Mouse (Mus musculus) bone marrow macrophage, adult 2 months (primary cell): ENCODE results near the gene Gpr87. TPM values are rescaled to one million over a fixed set of nuclear protein-coding genes. Genes with fewer than 3 reads are reported as not detected.

Experiments used
- H3K27ac ChIP-seq: 2 replicates; pipeline ENCODE4 v1.5.1; 2012; ENCODE audit warnings: low read depth, low read length; ENCODE audit not compliant: insufficient read depth
- H3K4me1 ChIP-seq: 2 replicates; pipeline ENCODE4 v1.6.1; 2012; ENCODE audit warnings: low read length; ENCODE audit not compliant: control insufficient read depth, insufficient read depth
- H3K4me3 ChIP-seq: 2 replicates; pipeline ENCODE4 v1.5.1; 2012; ENCODE audit warnings: mild to moderate bottlenecking, low read length, moderate library complexity; ENCODE audit not compliant: insufficient read depth
- CTCF ChIP-seq: IDR thresholded peaks from 2 replicates; pipeline ENCODE4 v1.5.1; 2012; ENCODE audit warnings: low read depth, mild to moderate bottlenecking, low read length, moderate library complexity
- POLR2A ChIP-seq: IDR thresholded peaks from 2 replicates; pipeline ENCODE4 v1.6.1; 2012; ENCODE audit warnings: mild to moderate bottlenecking, low read depth, low read length, borderline replicate concordance
- polyA plus RNA-seq: library from polyadenylated mRNA; stranded (reverse); fragments of >200 nt; gene quantifications from 2 replicates; pipeline ENCODE4 v1.2.4, GENCODE M21; 2012; ENCODE audit not compliant: missing spikeins, insufficient read depth, insufficient read length

Gene Gpr87
- polyA plus RNA-seq, 1 experiment = not detected

GRCm38 (mm10) chr3:59212404-59212803 lies 17.5 kb upstream of the Gpr87 start:
- Histone ChIP-seq H3K4me1 (peaks cover 47% of the 10 kb centered on the region), H3K27ac (peak overlapping the region; percentile 77), H3K4me3 (no peak overlapping the region)

GRCm38 (mm10) chr3:59211784-59212183 lies 16.9 kb upstream of the Gpr87 start:
- Histone ChIP-seq H3K4me1 (peaks cover 50% of the 10 kb centered on the region), H3K4me3 (peak overlapping the region; percentile 44), H3K27ac (peak overlapping the region; percentile 94)
- TF ChIP-seq POLR2A = no peak
- TF ChIP-seq CTCF = no peak

More at GRCm38 (mm10) chr3:59212404-59212803, 17.5 kb upstream of the Gpr87 start:
- TF ChIP-seq CTCF = no peak
- TF ChIP-seq POLR2A = no peak

DNA sequence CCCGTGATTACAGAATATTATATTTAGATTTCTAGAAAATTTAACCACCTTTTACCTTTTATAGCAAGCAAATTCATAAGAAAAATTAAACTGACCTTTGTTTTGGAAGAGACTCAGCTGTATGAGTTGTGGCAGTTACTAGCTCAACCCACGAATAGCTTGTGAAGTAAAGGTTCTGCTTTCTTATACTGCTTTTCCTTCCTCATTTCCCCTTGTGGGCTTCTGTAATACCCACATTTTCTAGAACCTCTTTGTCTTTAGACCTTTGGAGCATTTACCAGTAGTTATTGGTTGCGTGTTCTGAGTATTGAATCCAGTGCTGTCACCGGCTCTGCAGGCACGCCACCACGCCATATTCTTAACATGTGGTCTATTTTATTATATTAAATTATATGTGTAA lies 15.8 kb upstream of the Gpr87 start, which contains the start of gene P2ry13:
TSS of gene P2ry13 (minus strand) at position 156 of the 400 bp plus-strand sequence.
- TF ChIP-seq POLR2A (no peak), CTCF (no peak)
- Histone ChIP-seq H3K4me3 (peak within 1 kb of the TSS; percentile 44), H3K27ac (peak within 1 kb of the TSS; percentile 94), H3K4me1 (peaks cover 59% of the 10 kb centered on the region)

GRCm38 (mm10) chr3:59210089-59210488 lies 15.2 kb upstream of the Gpr87 start:
- peak overlapping the region; percentile 94 for H3K27ac ChIP-seq
- H3K4me1 ChIP-seq = peaks cover 65% of the 10 kb centered on the region
- TF ChIP-seq CTCF (no peak), POLR2A (no peak)
- peak overlapping the region; percentile 43 for H3K4me3 ChIP-seq

GRCm38 (mm10) chr3:59208650-59209548 lies 14.0 kb upstream of the Gpr87 start:
- TF ChIP-seq CTCF (no peak), POLR2A (no peak)
- Histone ChIP-seq H3K4me1 (peaks cover 77% of the 10 kb centered on the region), H3K4me3 (peak overlapping the region; percentile 26; the same call in 1 of the 2 replicates), H3K27ac (peak overlapping the region; percentile 84)

GRCm38 (mm10) chr3:59205941-59206340 lies 11.0 kb upstream of the Gpr87 start:
- TF ChIP-seq CTCF (no peak), POLR2A (no peak)
- H3K4me1 ChIP-seq = peaks cover 69% of the 10 kb centered on the region
- peak overlapping the region; percentile 87 for H3K27ac ChIP-seq
- H3K4me3 ChIP-seq = no peak overlapping the region

- H3K4me1 ChIP-seq = peaks cover 62% of the 10 kb centered on the region
- peak overlapping the region; percentile 87 for H3K27ac ChIP-seq
- TF ChIP-seq CTCF = no peak
- no peak for TF ChIP-seq POLR2A
- H3K4me3 ChIP-seq = no peak overlapping the region
These were observed 10.0 kb upstream of the Gpr87 start for GRCm38 (mm10) chr3:59204719-59205503.

GRCm38 (mm10) chr3:59203802-59204520 lies 9.1 kb upstream of the Gpr87 start:
- H3K27ac ChIP-seq = no peak overlapping the region
- H3K4me1 ChIP-seq = peaks cover 53% of the 10 kb centered on the region
- H3K4me3 ChIP-seq = no peak overlapping the region
- TF ChIP-seq POLR2A = no peak
- TF ChIP-seq CTCF = no peak

- H3K4me3 ChIP-seq = no peak overlapping the region
- no peak overlapping the region for H3K27ac ChIP-seq
- peaks cover 5% of the 10 kb centered on the region for H3K4me1 ChIP-seq
- TF ChIP-seq POLR2A (no peak), CTCF (no peak)
These were observed 2.5 kb upstream of the Gpr87 start for GRCm38 (mm10) chr3:59197329-59197948.
